Mouse (Mus musculus): Measurements from ENCODE around the gene Hyal6.

The Hyal6 gene

GRCm38 (mm10) chr6:24732945-24733344, at the start of gene Hyal6:
Gene Hyal6, plus strand, starts transcription at chr6:24733245.
- DNase-seq (ENCODE audit: low spot score in 2 of 2), result no peak

GRCm38 (mm10) chr6:24687871-24688270, 45.2 kb upstream of the Hyal6 start:
- no peak for DNase-seq (ENCODE audit: low spot score in 2 of 2)

GRCm38 (mm10) chr6:24694455-24695410, 38.3 kb upstream of the Hyal6 start:
- DNase-seq (ENCODE audit: low spot score in 2 of 2), result no peak

- DNase-seq (ENCODE audit: low spot score in 2 of 2), result no peak
Measured at GRCm38 (mm10) chr6:24696117-24696516, 36.9 kb upstream of the Hyal6 start.

- no peak for DNase-seq (ENCODE audit: low spot score in 2 of 2)
Measured at GRCm38 (mm10) chr6:24697216-24697615, 35.8 kb upstream of the Hyal6 start.

GRCm38 (mm10) chr6:24707090-24707489, 26.0 kb upstream of the Hyal6 start:
- DNase-seq (ENCODE audit: low spot score in 2 of 2), result no peak

- DNase-seq (ENCODE audit: low spot score in 2 of 2), result no peak
Measured at GRCm38 (mm10) chr6:24707499-24707898, 25.5 kb upstream of the Hyal6 start.

- DNase-seq (ENCODE audit: low spot score in 2 of 2), result peak in 1 of 2 experiments; percentile 8
Measured at GRCm38 (mm10) chr6:24721317-24722099, 11.5 kb upstream of the Hyal6 start.

- DNase-seq (ENCODE audit: low spot score in 2 of 2), result no peak
Measured at GRCm38 (mm10) chr6:24728130-24728529, 4.9 kb upstream of the Hyal6 start.

- no peak for DNase-seq (ENCODE audit: low spot score in 2 of 2)
Measured at GRCm38 (mm10) chr6:24734565-24734964, 1.5 kb downstream of the Hyal6 start.

GRCm38 (mm10) chr6:24748029-24748428, 15.0 kb downstream of the Hyal6 start, which contains the start of gene Hyal4:
Gene Hyal4, plus strand, starts transcription at chr6:24748329.
- no peak for DNase-seq (ENCODE audit: low spot score in 2 of 2)

- no peak for DNase-seq (ENCODE audit: low spot score in 2 of 2)
Measured at GRCm38 (mm10) chr6:24759281-24759680, 26.2 kb downstream of the Hyal6 start.

- DNase-seq (ENCODE audit: low spot score in 2 of 2), result no peak
Measured at GRCm38 (mm10) chr6:24766261-24766660, 33.2 kb downstream of the Hyal6 start.

GRCm38 (mm10) chr6:24779182-24779581, 46.1 kb downstream of the Hyal6 start:
- no peak for DNase-seq (ENCODE audit: low spot score in 2 of 2)

GRCm38 (mm10) chr6:24790888-24791287, 57.8 kb downstream of the Hyal6 start, which contains the start of gene Spam1:
Gene Spam1, plus strand, starts transcription at chr6:24791188.
- DNase-seq (ENCODE audit: low spot score in 2 of 2), result no peak
